Mouse (Mus musculus) limb, embryonic 12.5 days (tissue): ENCODE measurements around the gene Fuca1. TPM values are rescaled to one million over a fixed set of nuclear protein-coding genes. Genes with fewer than 3 reads are reported as not detected.

Experiments used
- ATAC-seq: fragments of 200-750 bp; cut with Nextera tagmentation; 2 replicates; pipeline ENCODE4 v1.8.0; 2017; ENCODE audit warnings: low read depth, moderate TSS enrichment; ENCODE audit not compliant: insufficient number of reproducible peaks, insufficient read depth, low FRiP score, low TSS enrichment
- H3K27ac ChIP-seq: fragments of 300-500 bp; sonication (generic); 2 replicates; pipeline ENCODE4 v1.5.1; 2016; ENCODE audit warnings: mild to moderate bottlenecking, moderate library complexity
- H3K27me3 ChIP-seq: fragments of 300-500 bp; sonication (generic); 2 replicates; pipeline ENCODE4 v1.6.1; 2016; ENCODE audit warnings: mild to moderate bottlenecking, moderate library complexity
- H3K36me3 ChIP-seq: fragments of 300-500 bp; sonication (generic); 2 replicates; pipeline ENCODE4 v1.6.1; 2016; ENCODE audit warnings: mild to moderate bottlenecking, moderate library complexity
- H3K4me1 ChIP-seq: fragments of 300-500 bp; sonication (generic); replicated peaks from 2 replicates; pipeline ENCODE4 v1.6.1; 2016
- H3K4me2 ChIP-seq: fragments of 300-500 bp; sonication (generic); 2 replicates; pipeline ENCODE4 v1.6.1; 2016; ENCODE audit warnings: mild to moderate bottlenecking, moderate library complexity
- H3K4me3 ChIP-seq: fragments of 300-500 bp; sonication (generic); replicated peaks from 2 replicates; pipeline ENCODE4 v1.5.1; 2016; ENCODE audit warnings: mild to moderate bottlenecking
- H3K9ac ChIP-seq: fragments of 300-500 bp; sonication (generic); replicated peaks from 2 replicates; pipeline ENCODE4 v1.6.1; 2016; ENCODE audit warnings: mild to moderate bottlenecking, moderate library complexity
- H3K9me3 ChIP-seq: fragments of 300-500 bp; sonication (generic); 2 replicates; pipeline ENCODE4 v1.6.1; 2016; ENCODE audit warnings: mild to moderate bottlenecking, moderate library complexity
- WGBS: fragments of 180-500 bp; shearing (Covaris S2); methylation state at CpG from one replicate; pipeline ENCODE4 v1.1.7; 2016; 5-methylcytosine and 5-hydroxymethylcytosine counted together
- polyA plus RNA-seq: library from polyadenylated mRNA; unstranded; fragments of >200 nt; fragmentation: Nextera tagmentation; extraction: Ambion mirVana; gene quantifications from 2 replicates; pipeline ENCODE4 v1.2.1, GENCODE M21; 2016

Fuca1 gene
- polyA plus RNA-seq, 1 experiment from 2014 or later: 47.0 TPM

DNA sequence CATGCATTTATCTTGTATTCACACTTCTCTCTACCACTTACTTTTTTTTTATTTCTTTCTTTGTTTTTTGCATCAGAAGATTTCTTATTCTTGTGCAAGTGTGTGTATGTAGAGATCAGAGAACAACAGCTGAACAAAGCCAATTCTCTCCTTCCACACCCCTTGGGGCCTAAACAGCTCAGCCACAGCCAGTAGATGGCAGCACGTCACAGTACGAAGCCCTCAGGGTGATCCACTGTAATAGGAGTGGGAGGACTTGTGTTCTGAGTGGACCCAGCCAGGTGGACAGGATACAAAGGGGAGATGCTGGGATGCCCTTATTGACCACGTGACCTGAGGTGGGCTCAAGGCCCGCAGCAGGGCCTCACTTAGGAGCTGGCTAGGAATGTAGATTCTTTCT is 30.7 kb upstream of the Fuca1 start:
- ATAC-seq: peak; percentile 56; the same call in 1 of the 2 replicates
- H3K4me3 ChIP-seq: no peak overlapping the region
- H3K36me3 ChIP-seq: no peaks in the 10 kb centered on the region
- no peaks in the 10 kb centered on the region for H3K9me3 ChIP-seq
- no peak overlapping the region for H3K27ac ChIP-seq
- no peak overlapping the region for H3K4me2 ChIP-seq
- H3K27me3 ChIP-seq: peaks cover 4% of the 10 kb centered on the region; the same call in 1 of the 2 replicates
- peaks cover 7% of the 10 kb centered on the region for H3K4me1 ChIP-seq
- H3K9ac ChIP-seq: no peak overlapping the region
- 8% methylated on average over 4 of the region's 4 CpGs for WGBS

DNA sequence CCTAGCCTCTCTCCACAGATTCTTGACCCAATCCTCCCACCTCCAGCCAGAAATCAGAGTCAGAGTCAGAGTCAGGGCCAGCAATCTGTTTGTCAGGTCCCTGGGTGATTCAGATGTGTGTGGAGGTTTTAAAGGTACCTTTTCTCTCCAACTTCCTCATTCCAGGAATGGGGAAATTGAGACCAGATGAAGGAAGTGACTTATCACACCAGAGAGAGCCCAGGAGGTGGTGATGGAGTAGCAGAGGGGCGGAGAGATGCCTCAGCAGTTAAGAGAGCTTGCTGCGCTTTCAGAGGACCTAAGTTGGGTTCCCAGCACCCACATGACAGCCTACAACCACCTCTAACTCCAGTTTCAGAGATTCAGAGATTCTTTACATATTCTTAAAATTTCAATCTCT is 29.0 kb upstream of the Fuca1 start:
- WGBS: 93% methylated on average over 2 of the region's 2 CpGs
- 0 out of 2 replicates have a peak overlapping the region, but pooled peaks have one; percentile 12 for H3K9ac ChIP-seq
- H3K27me3 ChIP-seq: peaks cover 9% of the 10 kb centered on the region; the same call in 1 of the 2 replicates
- no peaks in the 10 kb centered on the region for H3K36me3 ChIP-seq
- no peak for ATAC-seq
- no peak overlapping the region for H3K4me2 ChIP-seq
- no peak overlapping the region for H3K27ac ChIP-seq
- peaks cover 7% of the 10 kb centered on the region for H3K4me1 ChIP-seq
- H3K4me3 ChIP-seq: no peak overlapping the region
- no peaks in the 10 kb centered on the region for H3K9me3 ChIP-seq

DNA sequence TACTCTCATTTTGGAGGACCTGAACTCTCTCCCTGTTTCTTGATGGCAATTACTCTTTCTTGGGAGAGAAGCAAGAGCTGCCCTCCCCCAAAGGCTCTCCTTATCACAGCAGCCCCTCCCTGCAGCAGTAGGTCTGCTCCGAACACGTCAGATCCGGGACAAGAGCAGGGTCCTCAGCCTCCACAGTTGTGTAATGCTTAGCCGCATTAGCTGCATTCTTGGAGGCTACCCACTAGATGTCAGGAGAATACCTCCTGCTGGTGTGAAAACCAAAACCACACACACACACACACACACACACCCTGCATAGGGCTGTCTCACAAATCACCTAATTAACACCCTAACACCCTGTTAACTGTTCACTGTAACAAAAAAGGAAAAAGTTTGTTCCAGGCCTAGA is 27.7 kb upstream of the Fuca1 start:
- Histone ChIP-seq H3K9ac (no peak overlapping the region), H3K9me3 (no peaks in the 10 kb centered on the region), H3K4me3 (no peak overlapping the region), H3K36me3 (no peaks in the 10 kb centered on the region), H3K27me3 (peaks cover 9% of the 10 kb centered on the region; the same call in 1 of the 2 replicates), H3K4me1 (peaks cover 7% of the 10 kb centered on the region), H3K4me2 (no peak overlapping the region), H3K27ac (no peak overlapping the region)
- no peak for ATAC-seq
- WGBS: 34% methylated on average over 4 of the region's 4 CpGs

DNA sequence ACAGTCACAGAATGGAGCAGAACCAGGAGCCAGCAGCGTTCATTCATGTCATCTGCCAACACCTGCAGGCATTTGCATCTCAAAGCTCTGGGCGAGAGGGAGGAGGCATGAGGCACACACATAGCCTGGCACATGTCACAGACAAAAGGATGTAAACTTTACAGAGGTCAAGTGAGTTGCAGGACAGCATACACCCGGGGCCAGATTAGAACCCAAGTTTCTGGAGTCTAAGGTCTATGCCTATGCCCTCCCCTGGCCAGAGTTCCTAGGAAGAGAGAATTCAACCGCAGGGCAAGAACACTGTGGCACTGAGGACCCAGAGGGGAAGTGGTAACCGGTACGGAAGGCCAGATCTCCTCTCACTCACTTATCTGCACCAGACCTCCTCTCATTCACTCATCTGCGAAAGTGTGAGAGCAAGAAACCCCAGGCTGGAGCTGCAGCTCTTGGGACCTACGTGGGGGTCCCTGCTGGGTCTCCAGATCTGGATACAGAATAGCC is 25.4 kb upstream of the Fuca1 start, which contains the start of gene Cnr2:
Gene Cnr2 (plus strand): TSS at position 324 of the 501 bp plus-strand sequence.
- Histone ChIP-seq H3K27ac (no peak within 1 kb of the TSS), H3K9ac (no peak within 1 kb of the TSS), H3K36me3 (no peaks in the 10 kb centered on the region), H3K9me3 (no peaks in the 10 kb centered on the region), H3K27me3 (peaks cover 9% of the 10 kb centered on the region; the same call in 1 of the 2 replicates), H3K4me1 (peaks cover 7% of the 10 kb centered on the region), H3K4me3 (no peak within 1 kb of the TSS), H3K4me2 (no peak within 1 kb of the TSS)
- ATAC-seq: no peak
- WGBS: 51% methylated on average over 8 of the region's 8 CpGs

DNA sequence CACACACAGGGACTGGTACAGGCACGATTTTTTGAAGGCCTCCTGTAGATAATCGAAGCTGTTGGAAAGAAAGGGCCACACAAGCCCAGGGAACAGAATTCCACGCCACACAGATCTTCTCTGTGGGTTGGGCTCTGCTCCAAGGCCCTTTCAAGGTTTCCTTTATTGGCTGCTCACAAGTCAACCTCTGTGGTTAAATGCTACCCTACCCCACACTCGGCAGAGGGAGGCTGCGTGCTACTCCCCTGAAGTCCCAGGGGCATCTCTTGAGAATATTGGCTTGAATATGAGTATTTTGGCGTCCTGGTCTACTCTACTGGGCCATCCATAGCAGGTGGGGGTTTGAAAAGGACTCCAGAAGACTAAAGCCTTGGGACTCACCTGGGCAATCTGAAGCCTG is 24.4 kb upstream of the Fuca1 start:
- 72% methylated on average over 6 of the region's 6 CpGs for WGBS
- H3K4me3 ChIP-seq: no peak overlapping the region
- H3K4me2 ChIP-seq: no peak overlapping the region
- H3K36me3 ChIP-seq: no peaks in the 10 kb centered on the region
- H3K4me1 ChIP-seq: peaks cover 7% of the 10 kb centered on the region
- no peaks in the 10 kb centered on the region for H3K9me3 ChIP-seq
- H3K9ac ChIP-seq: no peak overlapping the region
- no peak overlapping the region for H3K27ac ChIP-seq
- ATAC-seq: no peak
- H3K27me3 ChIP-seq: peaks cover 9% of the 10 kb centered on the region; the same call in 1 of the 2 replicates

DNA sequence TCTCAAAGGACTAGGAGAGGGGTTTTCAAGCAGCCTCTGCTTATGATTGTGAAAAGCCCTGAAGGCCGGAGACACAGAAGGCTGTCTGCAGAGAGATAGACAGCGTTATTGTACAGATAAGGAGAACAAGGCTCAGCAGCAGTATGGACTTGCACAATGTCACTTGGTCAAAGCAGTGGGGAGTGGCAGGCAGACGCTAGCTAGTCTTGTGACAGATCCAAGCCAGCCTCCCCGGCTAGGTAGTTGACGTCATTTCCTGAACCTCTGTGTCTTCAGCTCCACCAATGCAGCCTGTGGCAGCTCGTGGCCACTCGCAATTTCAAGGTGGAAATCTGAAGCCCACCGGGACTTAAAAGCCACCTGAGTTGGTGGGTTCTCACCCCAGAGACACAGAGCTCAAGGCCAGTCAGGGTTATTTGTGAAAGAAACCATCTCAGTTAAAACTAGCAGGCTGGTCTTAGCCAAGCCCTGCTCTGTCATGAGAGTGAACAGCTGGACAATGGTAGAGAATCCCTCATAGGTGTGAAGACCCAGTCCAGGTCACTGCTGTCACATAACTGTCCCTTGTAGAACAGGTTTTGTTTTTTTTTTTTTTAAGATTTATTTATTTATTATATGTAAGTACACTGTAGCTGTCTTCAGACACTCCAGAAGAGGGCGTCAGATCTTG is 22.0 kb upstream of the Fuca1 start:
- WGBS: 61% methylated on average over 9 of the region's 9 CpGs
- no peak overlapping the region for H3K27ac ChIP-seq
- no peak for ATAC-seq
- H3K4me3 ChIP-seq: no peak overlapping the region
- peaks cover 9% of the 10 kb centered on the region; the same call in 1 of the 2 replicates for H3K27me3 ChIP-seq
- no peaks in the 10 kb centered on the region for H3K4me1 ChIP-seq
- no peaks in the 10 kb centered on the region for H3K36me3 ChIP-seq
- no peaks in the 10 kb centered on the region for H3K9me3 ChIP-seq
- H3K4me2 ChIP-seq: no peak overlapping the region
- no peak overlapping the region for H3K9ac ChIP-seq

DNA sequence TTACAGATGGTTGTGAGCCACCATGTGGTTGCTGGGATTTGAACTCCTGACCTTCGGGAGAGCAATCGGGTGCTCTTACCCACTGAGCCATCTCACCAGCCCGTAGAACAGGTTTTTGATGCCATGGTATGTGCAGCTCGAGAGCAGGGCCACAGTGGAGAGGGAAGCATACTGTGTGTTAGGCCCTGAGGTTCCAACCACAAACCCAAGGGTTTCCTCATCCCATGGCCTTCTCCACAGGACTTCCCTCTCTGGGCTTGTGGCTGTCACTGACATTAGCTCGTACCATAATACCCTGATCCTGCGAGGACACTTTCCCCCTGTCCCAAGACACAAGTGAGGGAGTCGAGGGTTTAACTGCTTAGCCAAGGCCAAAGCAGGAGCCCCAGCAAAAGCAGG is 21.5 kb upstream of the Fuca1 start:
- 83% methylated on average over 7 of the region's 7 CpGs for WGBS

DNA sequence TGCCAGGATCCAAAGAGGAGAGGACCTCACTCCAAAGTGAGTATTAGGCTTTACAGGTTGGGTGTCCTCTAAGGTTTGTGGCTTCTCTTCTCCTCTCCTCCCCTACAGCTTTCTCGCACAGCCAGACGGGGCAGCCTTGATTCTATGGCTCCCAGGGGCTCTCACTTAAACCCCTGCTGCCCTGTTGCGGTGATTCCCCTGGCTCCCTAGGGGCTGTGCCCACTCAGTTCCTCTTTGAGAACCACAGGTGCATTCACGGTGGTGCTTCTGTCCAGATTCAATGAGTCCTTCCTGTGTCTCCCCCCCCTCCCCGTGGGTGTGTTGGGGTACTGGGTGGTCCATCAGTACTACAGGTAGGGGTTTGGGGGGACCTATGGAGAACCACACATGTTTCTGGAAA is 20.5 kb upstream of the Fuca1 start:
- H3K4me1 ChIP-seq: no peaks in the 10 kb centered on the region
- peaks cover 5% of the 10 kb centered on the region; the same call in 1 of the 2 replicates for H3K27me3 ChIP-seq
- no peak for ATAC-seq
- H3K9ac ChIP-seq: no peak overlapping the region
- 79% methylated on average over 5 of the region's 5 CpGs for WGBS
- no peak overlapping the region for H3K4me2 ChIP-seq
- no peaks in the 10 kb centered on the region for H3K9me3 ChIP-seq
- no peaks in the 10 kb centered on the region for H3K36me3 ChIP-seq
- no peak overlapping the region for H3K27ac ChIP-seq
- no peak overlapping the region for H3K4me3 ChIP-seq

More for the DNA sequence above, 21.5 kb upstream of the Fuca1 start:
- ATAC-seq: no peak
- H3K36me3 ChIP-seq: no peaks in the 10 kb centered on the region
- peaks cover 9% of the 10 kb centered on the region; the same call in 1 of the 2 replicates for H3K27me3 ChIP-seq
- H3K4me2 ChIP-seq: no peak overlapping the region
- no peaks in the 10 kb centered on the region for H3K9me3 ChIP-seq
- H3K4me3 ChIP-seq: no peak overlapping the region
- H3K27ac ChIP-seq: no peak overlapping the region
- no peak overlapping the region for H3K9ac ChIP-seq
- H3K4me1 ChIP-seq: no peaks in the 10 kb centered on the region

DNA sequence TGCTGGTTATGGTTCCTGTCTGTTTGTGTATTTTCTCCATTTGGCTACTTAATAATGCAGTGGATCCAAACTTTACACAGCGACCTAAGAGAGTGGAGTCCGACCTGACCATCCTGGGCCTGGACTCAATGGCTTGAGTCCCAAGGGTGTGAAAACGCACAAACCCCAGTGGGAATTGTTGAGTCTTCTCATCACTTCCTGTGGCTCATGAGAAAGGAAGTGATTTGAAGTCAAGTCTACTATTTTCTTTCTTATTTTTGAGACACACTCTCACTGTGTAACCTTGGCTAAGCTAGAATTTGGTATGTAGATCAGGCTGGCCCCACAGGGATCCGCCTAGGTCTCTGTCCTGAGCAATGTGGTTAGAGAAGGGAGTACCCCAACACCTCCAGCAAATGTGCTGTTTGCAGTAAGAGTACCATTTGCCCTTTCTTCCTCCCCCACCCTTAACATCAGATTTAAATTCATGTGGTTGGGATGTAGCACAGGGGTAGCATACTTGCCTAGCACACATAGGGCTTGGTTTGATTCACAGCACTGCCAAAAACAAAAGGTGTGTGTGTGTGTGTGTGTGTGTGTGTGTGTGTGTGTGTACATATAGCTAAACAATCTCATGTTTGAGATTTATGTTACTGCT is 17.8 kb upstream of the Fuca1 start:
- WGBS: 90% methylated on average over 4 of the region's 4 CpGs
- no peaks in the 10 kb centered on the region for H3K27me3 ChIP-seq
- ATAC-seq: no peak
- H3K9ac ChIP-seq: no peak overlapping the region
- no peaks in the 10 kb centered on the region for H3K36me3 ChIP-seq
- no peak overlapping the region for H3K27ac ChIP-seq
- H3K9me3 ChIP-seq: no peaks in the 10 kb centered on the region
- no peak overlapping the region for H3K4me2 ChIP-seq
- H3K4me1 ChIP-seq: no peaks in the 10 kb centered on the region
- H3K4me3 ChIP-seq: no peak overlapping the region

DNA sequence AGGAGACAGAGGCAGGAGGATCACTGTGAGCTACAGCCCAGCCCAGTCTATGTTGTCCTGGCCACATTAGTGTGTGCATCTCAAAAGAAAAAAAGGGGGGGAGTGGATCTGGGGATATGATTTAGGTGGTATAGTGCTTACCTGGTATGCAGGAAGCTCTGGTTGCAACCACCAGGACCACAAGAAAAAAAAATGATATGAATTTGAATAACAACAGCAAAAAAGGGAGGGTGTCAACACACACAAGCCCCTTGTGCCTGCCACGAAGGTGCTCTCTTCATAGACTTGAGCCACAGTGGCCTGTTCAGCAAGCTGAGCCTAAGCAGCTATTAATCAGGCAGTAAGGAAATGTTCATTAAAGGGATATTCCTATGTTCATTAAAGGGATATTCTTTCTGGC is 15.7 kb upstream of the Fuca1 start:
- Histone ChIP-seq H3K36me3 (no peaks in the 10 kb centered on the region), H3K4me1 (no peaks in the 10 kb centered on the region), H3K4me3 (no peak overlapping the region), H3K9me3 (no peaks in the 10 kb centered on the region), H3K27ac (no peak overlapping the region), H3K9ac (no peak overlapping the region), H3K4me2 (no peak overlapping the region), H3K27me3 (no peaks in the 10 kb centered on the region)
- ATAC-seq: no peak
- WGBS: 60% methylated on average over 1 of the region's 1 CpGs

DNA sequence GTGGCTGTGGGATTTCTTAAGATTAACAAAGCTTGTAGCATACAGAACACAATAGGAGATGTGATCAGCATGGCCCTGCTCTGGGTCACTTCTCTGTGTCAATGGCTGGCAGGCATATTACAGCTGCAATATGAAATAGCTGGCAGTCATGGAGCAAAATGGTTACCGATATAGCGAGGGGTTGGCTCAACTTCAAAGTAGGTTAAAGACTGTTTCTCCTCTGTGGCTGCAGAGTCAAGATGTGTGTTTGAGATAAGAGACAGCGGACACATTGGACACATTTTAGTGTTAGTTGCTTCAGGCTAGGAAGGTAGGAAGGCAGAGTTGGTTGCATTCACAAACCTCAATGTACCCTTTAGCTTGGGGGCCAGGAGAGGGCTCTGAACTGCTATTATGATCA is 13.9 kb upstream of the Fuca1 start:
- 86% methylated on average over 3 of the region's 3 CpGs for WGBS
- no peak overlapping the region for H3K4me3 ChIP-seq
- H3K27me3 ChIP-seq: no peaks in the 10 kb centered on the region
- no peak overlapping the region for H3K27ac ChIP-seq
- no peak overlapping the region for H3K4me2 ChIP-seq
- H3K9ac ChIP-seq: no peak overlapping the region
- no peaks in the 10 kb centered on the region for H3K4me1 ChIP-seq
- H3K9me3 ChIP-seq: no peaks in the 10 kb centered on the region
- ATAC-seq: no peak
- no peaks in the 10 kb centered on the region for H3K36me3 ChIP-seq
